Mouse (Mus musculus) megakaryocyte, embryonic 14.5 days (primary cell): ENCODE results near the gene Arsb. TPM values are rescaled to one million over a fixed set of nuclear protein-coding genes. Genes with fewer than 3 reads are reported as not detected.
"Not testable (repeated sequence)": the region's sequence is repeated elsewhere in the genome, so short reads cannot be mapped to it uniquely, and the experiment has no call there.

Source experiments
- H3K27me3 ChIP-seq: replicated peaks from 2 replicates; pipeline ENCODE3; 2012; ENCODE audit warnings: inconsistent platforms
- H3K36me3 ChIP-seq: replicated peaks from 2 replicates; pipeline ENCODE3; 2012; ENCODE audit warnings: low read length, inconsistent platforms, mixed read lengths
- H3K4me1 ChIP-seq: 2 replicates; pipeline ENCODE4 v1.6.1; 2012; ENCODE audit warnings: inconsistent platforms
- H3K4me3 ChIP-seq: replicated peaks from 2 replicates; pipeline ENCODE3; 2012; ENCODE audit warnings: moderate library complexity, mild to moderate bottlenecking, inconsistent platforms
- H3K9me3 ChIP-seq: 2 replicates; pipeline ENCODE4 v1.6.1; 2012; ENCODE audit warnings: inconsistent platforms
- FLI1 ChIP-seq: IDR thresholded peaks from 2 replicates; pipeline ENCODE4 v1.6.1; 2012; ENCODE audit warnings: low read length, inconsistent platforms, mixed read lengths
- GATA1 ChIP-seq: IDR thresholded peaks from 3 replicates; pipeline ENCODE4 v1.6.1; 2012; ENCODE audit warnings: mixed read lengths, low read length, inconsistent platforms, borderline replicate concordance
- polyA plus RNA-seq: library from polyadenylated mRNA; stranded (reverse); fragments of >175 nt; gene quantifications from 2 replicates; pipeline ENCODE4 v1.2.3, GENCODE M21; 2012; ENCODE audit warnings: low replicate concordance; ENCODE audit not compliant: insufficient read depth

Arsb gene
- polyA plus RNA-seq, 1 experiment, result 2.6 TPM

DNA sequence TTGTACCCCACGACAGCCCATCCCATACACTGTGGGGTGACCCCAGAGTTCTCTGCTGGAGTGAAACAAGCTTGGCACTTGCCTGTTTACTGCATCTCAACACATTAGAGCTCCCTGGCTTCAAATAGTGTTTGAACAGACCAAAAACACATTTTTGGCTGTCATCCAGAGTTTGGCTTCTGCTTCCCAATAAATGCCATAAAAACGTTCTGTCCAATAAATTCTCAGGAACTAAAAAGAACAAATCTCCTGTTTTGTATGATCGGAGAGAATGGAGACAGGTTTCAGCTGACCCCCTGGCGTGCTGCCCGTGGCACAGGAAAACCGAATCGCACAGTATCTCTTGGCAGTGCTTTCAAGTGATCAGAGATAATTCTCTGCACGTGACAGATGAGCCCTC is 16.2 kb downstream of the Arsb start:
- Histone ChIP-seq H3K4me3 (no peak overlapping the region), H3K4me1 (peaks cover 3% of the 10 kb centered on the region; the same call in 1 of the 2 replicates), H3K36me3 (no peaks in the 10 kb centered on the region), H3K9me3 (no peaks in the 10 kb centered on the region), H3K27me3 (peaks cover 8% of the 10 kb centered on the region)
- TF ChIP-seq GATA1 (no peak), FLI1 (no peak)

DNA sequence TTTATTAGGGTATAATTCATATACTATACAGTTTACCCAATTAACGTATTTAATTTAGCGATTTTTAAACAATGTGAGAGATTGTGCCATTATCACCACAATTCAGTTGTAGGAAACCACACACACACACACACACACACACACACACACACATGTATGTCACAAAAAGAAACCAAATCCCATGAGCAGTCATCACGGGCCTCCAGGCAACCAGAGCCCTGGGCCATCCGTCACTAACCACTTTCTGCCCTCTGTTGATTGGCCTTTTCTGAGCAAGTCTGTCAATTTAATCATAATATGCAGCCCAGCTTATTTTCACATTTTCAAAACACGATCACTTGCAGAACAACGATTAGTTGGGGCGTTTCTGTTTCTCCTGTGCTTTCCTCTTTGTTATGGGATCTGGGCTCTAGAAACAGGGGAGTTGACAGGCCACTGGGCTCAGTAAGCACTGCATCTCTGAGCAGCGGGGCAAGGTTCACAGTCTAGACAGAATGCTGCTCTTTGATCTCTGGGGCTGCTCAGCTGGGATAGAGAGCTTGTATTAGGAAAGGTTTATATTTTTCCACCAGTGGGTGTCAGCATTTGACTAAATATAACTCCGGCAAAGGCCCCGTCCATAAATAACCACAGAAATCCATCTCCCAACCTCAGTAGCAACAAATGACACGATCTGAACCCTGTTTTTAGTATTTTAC is 21.7 kb downstream of the Arsb start:
- TF ChIP-seq GATA1, result no peak
- TF ChIP-seq FLI1, result no peak
- Histone ChIP-seq H3K4me3 (no peak overlapping the region), H3K36me3 (no peaks in the 10 kb centered on the region), H3K9me3 (peaks cover 2% of the 10 kb centered on the region), H3K27me3 (peaks cover 8% of the 10 kb centered on the region), H3K4me1 (no peaks in the 10 kb centered on the region)

DNA sequence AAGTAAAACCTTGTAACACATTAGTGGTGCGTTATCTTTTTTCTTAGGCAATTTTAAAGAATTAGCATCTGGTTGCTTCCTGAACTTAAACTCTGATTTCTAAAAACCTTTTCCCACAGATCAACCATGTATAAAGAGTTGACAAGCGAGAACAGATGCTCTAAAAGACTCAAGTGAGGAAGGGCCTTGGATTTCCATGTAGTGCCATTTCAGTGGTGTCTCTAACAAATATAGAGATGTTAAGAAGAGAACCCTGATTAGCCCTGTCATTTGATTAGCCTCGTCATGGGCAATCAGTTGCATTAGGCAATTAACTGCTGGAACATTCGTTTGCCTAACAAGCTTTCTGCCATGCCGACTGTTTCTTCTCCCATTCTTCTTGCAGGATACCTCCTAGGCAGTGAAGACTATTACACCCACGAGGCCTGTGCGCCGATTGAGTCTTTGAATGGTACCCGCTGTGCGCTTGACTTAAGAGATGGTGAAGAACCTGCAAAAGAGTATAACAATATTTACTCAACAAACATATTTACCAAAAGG is 22.3 kb downstream of the Arsb start:
- no peak for TF ChIP-seq GATA1
- no peak for TF ChIP-seq FLI1
- Histone ChIP-seq H3K4me3 (no peak overlapping the region), H3K9me3 (peaks cover 9% of the 10 kb centered on the region), H3K27me3 (peaks cover 5% of the 10 kb centered on the region), H3K36me3 (no peaks in the 10 kb centered on the region), H3K4me1 (no peaks in the 10 kb centered on the region)

DNA sequence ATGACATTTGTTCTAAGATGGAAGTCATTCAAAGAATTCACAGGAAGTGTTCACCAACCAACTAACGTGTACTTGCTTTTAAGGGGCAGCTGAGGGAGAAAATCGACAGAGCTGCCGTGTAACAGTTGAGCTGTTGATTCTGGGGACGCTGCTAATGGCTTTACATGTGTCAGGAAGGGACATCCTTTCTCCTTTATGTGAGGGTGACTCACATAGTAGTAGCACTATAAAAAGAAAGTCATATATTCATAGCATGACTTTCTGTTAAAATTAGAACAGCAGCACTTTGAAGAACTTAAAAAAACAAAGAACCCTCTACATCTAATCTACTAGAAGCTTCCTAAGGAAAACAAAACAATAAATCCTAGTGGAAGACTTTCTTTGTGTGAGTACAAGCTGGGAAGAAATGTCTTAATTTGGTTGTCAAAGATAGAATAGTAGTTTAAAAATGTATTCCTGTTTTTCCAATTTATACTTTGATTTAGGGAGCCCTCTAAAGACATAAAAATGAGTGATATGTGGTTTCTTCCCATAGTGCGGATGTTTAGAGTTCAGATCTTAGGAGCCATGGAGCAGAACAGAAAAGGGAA is 25.7 kb downstream of the Arsb start:
- H3K27me3 ChIP-seq, result peaks cover 3% of the 10 kb centered on the region
- H3K36me3 ChIP-seq, result no peaks in the 10 kb centered on the region
- TF ChIP-seq FLI1, result no peak
- no peak for TF ChIP-seq GATA1
- H3K4me3 ChIP-seq, result no peak overlapping the region
- peaks cover 9% of the 10 kb centered on the region for H3K9me3 ChIP-seq
- H3K4me1 ChIP-seq, result no peaks in the 10 kb centered on the region

DNA sequence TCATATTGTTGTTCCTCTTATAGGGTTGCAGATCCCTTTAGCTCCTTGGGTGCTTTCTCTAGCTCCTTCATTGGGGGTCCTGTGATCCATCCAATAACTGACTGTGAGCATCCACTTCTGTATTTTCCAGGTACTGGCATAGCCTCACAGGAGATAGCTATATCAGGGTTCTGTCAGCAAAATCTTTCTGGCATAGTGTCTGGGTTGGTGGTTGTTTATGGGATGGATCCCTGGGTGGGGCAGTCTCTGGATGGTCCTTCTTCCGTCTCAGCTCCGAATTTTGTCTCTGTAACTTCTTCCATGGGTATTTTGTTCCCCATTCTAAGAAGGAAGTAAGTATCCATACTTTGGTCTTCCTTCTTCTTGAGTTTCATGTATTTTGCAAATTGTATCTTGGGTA is 38.9 kb downstream of the Arsb start:
- not testable (repeated sequence) for H3K4me1 ChIP-seq, H3K27me3 ChIP-seq, H3K9me3 ChIP-seq, H3K36me3 ChIP-seq, H3K4me3 ChIP-seq

DNA sequence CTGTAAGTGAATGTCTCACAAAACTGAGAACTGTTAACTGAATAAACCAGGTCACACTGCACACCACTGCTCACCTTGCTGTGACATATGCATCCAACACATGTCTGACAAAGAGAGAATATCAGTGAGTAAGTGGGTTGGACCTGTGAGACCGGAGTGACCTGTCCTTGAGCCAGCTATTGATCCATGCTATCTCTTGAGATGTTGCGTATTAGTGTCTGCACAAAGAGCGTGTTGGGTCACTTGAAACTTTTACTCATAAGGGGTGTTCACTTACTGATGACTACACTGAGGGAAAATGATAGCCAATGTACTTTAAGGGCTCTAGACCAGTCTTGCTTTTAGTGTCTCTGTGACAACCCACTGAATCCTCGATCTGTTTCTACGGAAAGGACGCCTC is 42.7 kb downstream of the Arsb start:
- no peak overlapping the region for H3K4me3 ChIP-seq
- TF ChIP-seq GATA1 (no peak), FLI1 (no peak)
- no peaks in the 10 kb centered on the region for H3K36me3 ChIP-seq
- H3K4me1 ChIP-seq, result no peaks in the 10 kb centered on the region
- H3K9me3 ChIP-seq, result peaks cover 14% of the 10 kb centered on the region
- H3K27me3 ChIP-seq, result peaks cover 7% of the 10 kb centered on the region

DNA sequence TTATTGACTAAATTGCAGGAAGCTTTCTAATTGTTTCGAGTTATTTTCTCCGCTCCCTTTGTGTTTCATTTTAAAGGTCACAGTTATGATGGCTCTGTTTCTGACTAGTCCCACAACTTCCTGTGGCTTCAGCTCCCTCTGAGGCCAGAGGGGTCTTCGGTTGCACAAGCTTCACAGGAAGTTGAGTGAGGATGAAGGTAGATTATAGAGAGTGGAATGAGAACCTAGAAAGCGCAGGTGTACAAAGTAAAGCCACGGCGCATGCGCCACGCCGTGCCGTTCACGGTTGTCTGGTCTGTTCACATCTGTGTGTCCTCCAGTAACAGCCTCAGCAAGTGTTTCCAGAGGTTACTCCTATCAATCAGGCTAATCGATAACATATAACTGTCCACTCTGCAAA is 43.2 kb downstream of the Arsb start:
- H3K9me3 ChIP-seq, result peaks cover 19% of the 10 kb centered on the region
- H3K4me1 ChIP-seq, result no peaks in the 10 kb centered on the region
- H3K4me3 ChIP-seq, result no peak overlapping the region
- H3K27me3 ChIP-seq, result peaks cover 7% of the 10 kb centered on the region
- no peak for TF ChIP-seq FLI1
- TF ChIP-seq GATA1, result no peak
- no peaks in the 10 kb centered on the region for H3K36me3 ChIP-seq

DNA sequence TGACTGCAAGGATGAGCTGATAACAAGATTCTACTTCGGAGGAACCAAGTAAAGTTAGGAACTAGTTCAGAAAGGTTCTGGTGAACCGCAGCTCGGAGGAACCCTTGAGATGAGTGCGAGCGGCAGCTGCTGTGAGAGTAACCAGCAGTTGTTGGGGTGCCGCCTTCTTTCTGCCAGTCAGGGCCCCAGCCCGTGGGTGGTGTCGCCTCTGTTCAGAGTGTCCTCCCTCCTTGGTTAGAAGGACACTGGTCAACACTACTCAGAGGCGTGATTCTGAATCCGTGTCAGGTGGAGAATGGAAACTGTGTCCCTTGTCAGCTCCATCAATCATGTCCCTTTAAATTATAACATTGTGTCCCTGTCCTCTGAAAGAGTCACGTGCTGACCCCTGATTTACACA is 43.7 kb downstream of the Arsb start:
- TF ChIP-seq FLI1, result no peak
- no peak for TF ChIP-seq GATA1

DNA sequence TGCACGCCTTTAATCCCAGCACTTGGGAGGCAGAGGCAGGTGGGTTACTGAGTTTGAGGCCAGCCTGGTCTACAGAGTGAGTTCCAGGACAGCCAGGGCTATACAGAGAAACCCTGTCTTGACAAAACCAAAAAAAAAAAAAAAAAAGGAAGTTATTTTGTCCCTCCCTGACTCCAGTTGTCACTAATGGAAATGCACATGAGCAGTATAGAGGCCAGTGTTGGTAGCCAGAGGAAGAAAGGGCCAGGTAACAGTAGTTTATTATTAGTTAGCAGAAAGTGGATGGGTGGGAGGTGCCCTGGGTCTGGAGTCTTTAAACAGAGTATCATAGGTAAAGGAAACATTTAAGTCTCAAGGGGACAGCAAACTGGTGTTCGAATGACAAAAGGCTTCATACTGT is 44.7 kb downstream of the Arsb start:
- Histone ChIP-seq H3K36me3 (no peaks in the 10 kb centered on the region), H3K4me3 (no peak overlapping the region), H3K9me3 (peaks cover 19% of the 10 kb centered on the region), H3K27me3 (peaks cover 7% of the 10 kb centered on the region), H3K4me1 (no peaks in the 10 kb centered on the region)
- TF ChIP-seq GATA1 (no peak), FLI1 (no peak)

More for the DNA sequence above, 43.7 kb downstream of the Arsb start:
- H3K9me3 ChIP-seq, result peaks cover 19% of the 10 kb centered on the region
- no peaks in the 10 kb centered on the region for H3K36me3 ChIP-seq
- H3K4me1 ChIP-seq, result no peaks in the 10 kb centered on the region
- H3K4me3 ChIP-seq, result no peak overlapping the region
- H3K27me3 ChIP-seq, result peaks cover 7% of the 10 kb centered on the region

DNA sequence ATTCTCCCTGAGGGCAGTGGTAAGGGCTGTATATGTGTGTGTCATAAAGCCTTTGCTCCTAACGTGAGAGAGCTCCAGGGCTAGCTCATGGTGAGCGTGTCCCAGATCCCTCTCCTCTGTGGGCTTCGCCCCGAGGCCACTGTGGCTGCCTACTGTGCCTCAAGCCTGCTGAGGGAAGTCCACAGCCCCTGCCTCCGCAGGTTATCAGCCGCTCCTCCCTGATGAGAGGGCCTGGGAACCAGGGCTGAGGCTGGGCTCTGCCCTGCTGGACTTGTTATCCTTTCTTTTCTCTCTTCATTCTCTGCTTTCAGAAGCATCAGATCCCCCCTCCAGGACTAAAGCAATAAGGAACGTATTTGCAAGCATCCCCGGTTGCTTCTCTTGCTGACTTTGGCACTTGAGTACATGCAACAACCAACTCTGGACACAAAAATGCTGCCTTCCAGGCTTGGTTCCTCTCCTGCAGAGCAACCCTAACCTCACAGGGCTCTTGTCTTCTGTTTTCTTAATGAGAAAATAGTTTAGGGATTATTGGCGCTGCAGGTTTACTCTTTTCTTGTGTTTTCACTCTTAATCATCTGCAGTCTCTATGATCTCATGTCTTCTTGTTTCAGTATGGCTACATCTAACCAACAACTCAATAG is 45.4 kb downstream of the Arsb start:
- TF ChIP-seq FLI1 (no peak), GATA1 (no peak)
- Histone ChIP-seq H3K4me1 (no peaks in the 10 kb centered on the region), H3K9me3 (peaks cover 19% of the 10 kb centered on the region), H3K27me3 (peaks cover 7% of the 10 kb centered on the region), H3K36me3 (no peaks in the 10 kb centered on the region), H3K4me3 (no peak overlapping the region)
